Mouse (Mus musculus): ENCODE measurements around the gene Tmem230. TPM values are rescaled to one million over a fixed set of nuclear protein-coding genes. Genes with fewer than 3 reads are reported as not detected.

Gene Tmem230
- polyA plus RNA-seq (2014; fragmentation: Illumina TruSeq; extraction: RNeasy Lipid Tissue Mini Kit (QIAGEN cat#74804); ENCODE audit: low read depth, low replicate concordance): 41.7 TPM

DNA sequence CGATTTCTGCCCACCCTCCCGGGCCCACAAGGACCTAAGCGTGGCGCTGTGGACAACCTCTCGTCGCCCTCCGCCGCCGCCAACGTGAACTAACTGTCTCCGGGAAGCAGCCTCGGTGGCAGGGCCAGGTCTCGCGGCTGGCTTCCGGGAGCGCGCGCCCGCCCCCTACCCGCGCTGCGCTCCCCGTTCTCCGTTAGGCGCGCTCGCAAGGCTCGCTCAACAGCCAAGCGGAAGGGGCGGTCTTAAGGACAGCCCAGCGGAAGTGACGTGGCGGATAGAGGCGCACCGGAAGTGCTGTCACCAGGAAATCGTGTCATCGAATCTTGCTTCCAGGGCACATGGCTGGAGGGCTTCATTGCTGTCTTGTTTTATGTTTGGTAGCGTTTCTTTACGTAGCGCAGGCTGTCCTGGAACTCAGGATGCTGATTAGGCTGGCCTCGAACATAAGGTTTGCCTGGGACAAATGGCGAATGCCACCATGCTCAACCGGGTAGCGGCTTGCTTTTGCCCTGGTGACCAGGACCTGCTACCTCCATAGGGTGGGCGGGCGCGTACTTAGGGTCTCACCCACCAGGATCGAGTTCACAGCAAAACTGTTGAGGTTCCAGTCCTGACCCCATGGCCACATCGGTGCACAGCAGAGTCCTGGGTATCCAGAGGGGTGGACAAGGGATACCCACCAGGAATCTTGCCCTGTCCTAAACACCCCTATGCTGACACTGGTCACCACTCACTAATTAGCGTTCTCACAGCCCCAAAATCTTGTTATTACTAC, at the start of gene Tmem230:
Gene Tmem230, minus strand, starts transcription at position 269 of the 775 bp plus-strand sequence.

DNA sequence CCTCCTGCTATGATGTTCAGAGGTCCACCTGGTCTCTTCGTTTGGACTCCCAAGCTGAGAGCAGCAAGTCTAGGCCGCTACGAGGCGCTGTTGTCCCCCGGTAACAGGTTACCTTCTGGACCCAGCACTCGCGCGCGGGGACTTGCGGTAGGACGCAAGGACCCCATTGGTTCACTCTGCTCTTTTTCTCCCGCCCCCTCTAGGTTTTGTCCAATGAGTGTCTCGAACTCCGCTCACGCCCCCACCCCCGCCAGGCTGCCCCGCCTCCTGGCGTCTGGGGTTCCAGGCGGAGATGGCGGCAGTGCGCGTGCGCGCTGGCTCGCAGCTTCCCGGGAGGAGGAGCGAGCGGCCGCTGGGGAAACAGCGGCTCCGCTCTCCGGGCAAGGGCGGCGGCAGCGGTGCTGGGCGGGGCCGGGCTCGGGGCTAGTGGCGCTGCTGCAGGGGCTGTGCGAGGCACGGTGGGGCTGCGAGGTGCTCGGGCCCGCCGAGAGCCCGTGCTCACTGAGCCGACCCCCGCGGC, 15.3 kb upstream of the Tmem230 start, which contains the start of gene Cds2:
Gene Cds2, plus strand, starts transcription at position 270 of the 520 bp plus-strand sequence.

DNA sequence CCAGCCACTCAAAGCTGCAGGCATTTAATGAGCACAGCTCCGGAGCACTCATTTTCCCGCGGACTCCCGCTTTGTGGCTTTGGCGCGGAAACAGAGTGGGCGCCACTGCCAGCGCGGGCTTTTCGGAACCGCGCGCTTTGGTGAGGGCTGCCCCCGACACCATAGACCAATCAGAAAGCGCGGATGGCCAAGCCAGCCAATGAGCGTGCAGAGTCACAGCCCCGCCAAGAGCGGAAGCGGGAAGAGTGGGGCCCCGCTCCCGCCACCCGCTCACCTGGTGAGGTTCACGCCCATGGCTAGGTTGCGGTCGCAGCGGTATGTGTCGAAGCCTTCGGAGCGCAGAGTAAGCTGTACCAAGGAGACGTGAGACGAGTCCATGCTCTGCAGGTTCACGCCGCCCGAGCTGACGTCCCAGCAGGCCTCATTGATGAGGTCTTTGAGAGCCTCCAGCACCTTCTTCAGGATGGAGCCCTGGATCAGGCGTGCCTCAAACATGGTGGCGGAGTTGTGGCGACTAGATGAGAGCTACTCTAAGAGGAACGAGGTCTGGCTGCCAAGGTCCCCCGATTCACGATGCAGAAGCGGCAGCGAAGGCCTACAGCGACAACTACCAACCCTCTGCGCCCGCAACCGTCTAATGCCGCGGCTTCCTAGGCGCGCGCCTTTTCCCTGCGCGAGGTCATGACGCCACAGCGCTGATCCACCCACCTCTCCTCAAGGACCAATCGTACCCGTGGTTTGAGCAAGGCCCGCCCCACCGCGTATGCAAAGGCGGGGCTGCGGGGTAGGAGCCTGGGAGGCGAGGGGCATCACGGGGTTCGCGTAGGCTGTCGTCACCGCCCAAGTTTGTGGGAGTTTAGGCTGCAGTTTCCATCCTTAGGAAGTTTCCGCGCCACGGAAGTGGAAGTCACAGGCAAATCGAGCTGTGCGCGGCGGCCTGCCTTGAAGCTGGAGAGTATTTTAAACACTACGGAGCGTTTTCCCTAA, 5.2 kb upstream of the Tmem230 start, which contains the start of gene Pcna:
Gene Pcna, minus strand, starts transcription at position 773 of the 987 bp plus-strand sequence.

Other genes with a start within 250 kb of the Tmem230 start
- 18.4 TPM for gene Rassf2, start 217.5 kb downstream of the Tmem230 start, polyA plus RNA-seq (2014; fragmentation: Illumina TruSeq; extraction: RNeasy Lipid Tissue Mini Kit (QIAGEN cat#74804); ENCODE audit: low read depth, low replicate concordance)
- 12.7 TPM for gene Slc23a2, start 102.7 kb downstream of the Tmem230 start, polyA plus RNA-seq (2014; fragmentation: Illumina TruSeq; extraction: RNeasy Lipid Tissue Mini Kit (QIAGEN cat#74804); ENCODE audit: low read depth, low replicate concordance)
- 66.1 TPM for gene Pcna, start 5.5 kb upstream of the Tmem230 start, polyA plus RNA-seq (2014; fragmentation: Illumina TruSeq; extraction: RNeasy Lipid Tissue Mini Kit (QIAGEN cat#74804); ENCODE audit: low read depth, low replicate concordance)
- 35.4 TPM for gene Cds2, start 15.3 kb upstream of the Tmem230 start, polyA plus RNA-seq (2014; fragmentation: Illumina TruSeq; extraction: RNeasy Lipid Tissue Mini Kit (QIAGEN cat#74804); ENCODE audit: low read depth, low replicate concordance)
- not detected for gene Prokr2, start 137.6 kb upstream of the Tmem230 start, polyA plus RNA-seq (2014; fragmentation: Illumina TruSeq; extraction: RNeasy Lipid Tissue Mini Kit (QIAGEN cat#74804); ENCODE audit: low read depth, low replicate concordance)